Mouse (Mus musculus) adrenal gland, adult 2 months (tissue): Measurements from ENCODE around the gene Mxd4. TPM values are rescaled to one million over a fixed set of nuclear protein-coding genes. Genes with fewer than 3 reads are reported as not detected.
A peak's percentile ranks its signal among the peaks of the same experiment; 100 is the strongest.

Experiments used
- DNase-seq: peaks from one replicate; pipeline ENCODE4 v3.0.0; 2021
- polyA plus RNA-seq: library from polyadenylated mRNA; depleted of rRNA; stranded (reverse); fragments of >200 nt; gene quantifications from 2 replicates; pipeline ENCODE4 v1.2.3, GENCODE M21; 2012
- total RNA-seq, 2 experiments: library from RNA; stranded (reverse); gene quantifications; 2 replicates each; pipeline ENCODE4 v1.2.3; 2021

Gene Mxd4
- total and polyA plus RNA-seq, 3 experiments: 100 to 260 (median 125) TPM

DNA sequence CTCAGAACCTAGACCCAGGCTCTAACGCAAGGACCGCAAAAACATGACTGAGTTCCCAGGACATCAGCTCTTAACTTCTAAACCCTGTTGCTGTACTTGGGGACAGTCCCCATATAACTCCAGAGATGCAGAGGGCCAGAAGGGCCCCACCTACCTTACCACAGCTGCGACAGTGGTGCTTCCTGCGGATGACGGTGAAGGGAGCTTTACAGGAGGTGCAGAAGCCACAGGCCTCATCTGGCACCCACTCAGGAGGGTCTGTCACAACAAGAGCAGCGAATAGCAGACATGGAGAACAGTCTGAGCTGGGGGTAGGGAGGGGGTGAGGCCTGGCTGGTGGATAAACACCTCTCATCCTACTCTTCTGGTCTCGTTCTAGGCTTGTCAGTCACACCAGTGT is 8.9 kb upstream of the Mxd4 start:
- no peak for DNase-seq

- DNase-seq: no peak
Observed at GRCm38 (mm10) chr5:34195786-34196185, 8.3 kb upstream of the Mxd4 start.

DNA sequence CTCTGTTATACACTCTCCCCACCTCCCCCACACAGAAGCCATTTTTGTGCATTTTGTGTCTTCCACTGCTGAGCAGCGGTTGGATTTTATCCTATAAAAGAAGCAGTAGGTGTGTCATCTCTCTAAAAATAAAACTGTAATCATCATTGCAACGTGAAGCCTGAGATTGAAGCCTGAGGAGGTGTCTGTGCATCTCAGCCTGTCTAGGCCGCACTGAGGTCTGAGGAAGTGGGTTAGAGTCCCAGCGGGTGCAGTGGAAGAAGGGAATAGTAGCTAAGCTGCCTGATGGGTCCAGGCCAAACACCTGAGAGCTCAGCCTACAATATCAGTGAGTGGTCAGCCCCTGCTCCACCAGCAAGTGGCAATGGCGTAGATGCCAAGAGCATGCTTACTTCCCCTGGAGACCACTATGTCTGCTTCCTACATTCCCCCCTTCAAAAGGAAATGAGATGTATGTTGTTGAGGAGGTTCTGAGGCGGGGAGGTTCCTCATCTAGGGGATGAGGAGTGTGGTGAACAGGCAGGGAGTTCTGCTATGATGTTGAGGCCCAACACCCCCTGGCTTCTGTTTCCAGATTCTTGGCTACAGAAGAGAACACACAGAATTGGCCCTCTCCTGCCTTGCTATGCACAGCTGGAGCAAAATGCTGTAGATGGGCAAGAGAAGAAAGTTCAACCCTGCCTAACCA is 7.6 kb upstream of the Mxd4 start:
- no peak for DNase-seq

- DNase-seq: no peak
Observed at GRCm38 (mm10) chr5:34194426-34194825, 6.9 kb upstream of the Mxd4 start.

GRCm38 (mm10) chr5:34191843-34192242 is 4.3 kb upstream of the Mxd4 start:
- DNase-seq: no peak

GRCm38 (mm10) chr5:34191021-34191420 is 3.5 kb upstream of the Mxd4 start:
- peak; percentile 73 for DNase-seq

DNA sequence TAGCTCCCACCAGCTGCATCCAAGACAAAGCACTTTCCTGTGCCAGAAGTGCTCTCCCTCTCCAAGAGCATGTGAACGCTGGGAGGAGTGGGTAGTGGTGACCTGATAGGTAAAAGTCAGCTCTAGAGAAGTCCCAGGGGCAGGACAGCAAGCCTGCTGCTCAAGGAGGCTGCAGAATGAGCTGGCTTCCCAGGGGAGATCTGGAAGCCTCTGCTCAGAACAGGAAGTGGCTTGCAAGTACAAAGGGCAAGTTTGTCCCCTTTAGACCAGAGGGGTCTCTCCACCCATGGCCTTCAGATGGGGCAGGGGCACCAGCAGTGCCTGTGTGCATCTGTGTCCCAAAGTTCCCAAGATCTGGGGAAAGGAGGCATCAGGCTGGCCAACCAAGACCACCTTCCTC is 2.0 kb upstream of the Mxd4 start:
- DNase-seq: no peak

DNA sequence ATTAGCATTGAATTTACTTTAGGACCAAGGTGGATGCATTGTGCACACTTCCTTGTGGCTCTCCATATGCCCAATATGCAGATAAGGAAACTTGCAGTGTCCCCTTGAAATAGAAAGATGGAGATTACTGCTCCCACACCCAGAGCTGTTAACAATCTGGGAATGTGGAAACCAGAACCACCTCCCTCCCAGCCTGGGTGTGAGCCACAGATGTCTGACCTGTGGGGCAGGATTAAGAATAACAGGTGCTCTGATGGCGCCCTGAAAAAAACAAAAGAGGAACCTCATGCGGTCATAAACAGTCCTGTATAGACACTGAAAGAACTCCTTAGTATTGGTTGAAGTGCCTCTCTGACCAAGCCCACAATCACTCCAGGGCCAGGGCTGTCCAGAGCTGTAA is 1.3 kb upstream of the Mxd4 start:
- no peak for DNase-seq

DNA sequence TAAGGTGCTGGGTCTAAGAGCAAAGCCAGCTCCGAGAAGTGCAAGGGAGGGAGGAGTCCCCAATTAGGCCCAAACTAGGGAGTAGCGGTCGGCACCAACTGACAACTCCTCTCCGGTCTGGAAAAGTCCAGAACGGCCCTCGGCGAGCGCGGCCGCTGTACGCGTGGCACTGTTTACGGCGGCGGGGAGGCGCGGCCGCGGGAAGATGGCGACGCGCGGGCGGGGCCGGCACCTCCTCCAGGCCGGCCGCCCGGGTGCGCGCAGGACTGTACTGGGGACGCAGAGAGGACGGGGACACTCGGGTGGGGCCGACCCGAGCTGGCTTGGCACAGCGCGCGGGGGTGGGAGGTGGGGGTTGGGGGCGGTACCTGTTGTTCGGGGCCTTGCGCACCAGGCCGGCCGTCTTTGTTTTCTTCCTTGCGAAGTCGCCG is 544 bp downstream of the Mxd4 start:
- DNase-seq: peak; percentile 85

DNA sequence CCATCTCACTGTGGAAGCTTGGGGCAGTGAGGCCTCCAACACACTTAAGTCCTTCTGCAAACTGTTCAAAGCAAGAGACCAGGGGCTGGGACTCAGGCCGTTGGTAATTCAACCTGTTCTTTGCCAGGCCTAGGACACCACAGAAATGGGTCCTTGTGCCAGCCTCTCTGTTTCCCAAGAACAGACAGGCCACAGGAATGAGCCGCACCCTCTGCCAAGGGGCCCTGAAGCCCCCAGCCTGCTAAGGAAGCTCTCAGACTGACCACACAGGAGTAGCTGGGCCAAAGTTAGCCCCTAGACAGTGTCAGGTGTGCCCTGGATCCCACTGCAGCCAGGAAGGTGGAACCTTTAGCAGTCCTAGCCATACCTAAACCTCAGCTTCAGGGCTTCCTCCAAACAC is 1.1 kb downstream of the Mxd4 start:
- DNase-seq: peak; percentile 36

- DNase-seq: peak; percentile 5
Observed at GRCm38 (mm10) chr5:34185791-34186190, 1.7 kb downstream of the Mxd4 start.

DNA sequence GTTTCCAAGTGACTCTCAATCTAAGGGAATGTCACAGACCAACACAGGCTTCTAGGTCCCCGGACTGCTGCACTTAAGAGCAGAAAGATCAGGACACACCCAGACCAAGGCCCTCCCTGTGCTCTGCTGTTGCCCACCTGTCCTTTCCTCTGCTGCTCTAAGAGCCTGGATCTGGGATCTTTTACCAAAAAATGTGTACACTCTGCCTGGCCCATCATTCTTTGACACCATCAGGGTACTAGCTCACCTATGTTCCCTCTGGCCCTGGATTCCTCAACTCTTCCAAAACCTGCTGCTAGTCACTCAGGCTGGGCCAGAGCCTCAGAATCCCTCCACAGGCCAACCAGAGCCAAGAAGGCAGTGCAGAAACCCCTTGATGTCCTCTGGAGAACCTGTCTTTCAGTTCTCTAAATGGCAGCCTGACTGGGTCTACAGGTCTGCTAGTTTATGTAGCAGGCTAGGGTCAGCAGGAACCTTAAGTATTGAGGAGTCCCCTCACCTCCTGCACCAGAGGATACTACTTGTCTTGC is 2.4 kb downstream of the Mxd4 start:
- peak; percentile 2 for DNase-seq

- DNase-seq: no peak
Observed at GRCm38 (mm10) chr5:34183976-34184375, 3.5 kb downstream of the Mxd4 start.

GRCm38 (mm10) chr5:34183156-34183880 is 4.2 kb downstream of the Mxd4 start:
- DNase-seq: peak; percentile 65

- DNase-seq: no peak
Observed at GRCm38 (mm10) chr5:34182486-34182885, 5.0 kb downstream of the Mxd4 start.

- DNase-seq: no peak
Observed at GRCm38 (mm10) chr5:34177821-34178220, 9.7 kb downstream of the Mxd4 start.

DNA sequence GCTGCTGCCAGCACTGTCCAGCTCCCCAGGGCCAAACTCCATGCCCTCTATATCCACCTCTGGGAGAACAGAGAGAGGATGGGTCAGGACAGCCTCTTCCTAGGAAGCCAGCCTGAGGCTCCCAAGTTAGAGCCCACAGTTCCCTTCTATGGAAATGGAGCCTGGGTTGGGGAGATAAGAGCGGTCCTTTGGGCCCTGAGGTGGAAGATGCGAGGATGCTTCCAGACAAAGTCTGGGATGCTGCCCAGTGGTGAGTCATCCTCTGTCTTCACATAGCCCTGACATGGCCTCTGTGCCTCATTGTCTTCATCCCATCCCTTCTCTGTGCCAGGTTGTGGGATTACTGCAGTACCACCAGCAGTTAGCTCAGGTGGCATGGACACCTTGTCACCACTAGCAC is 10.4 kb downstream of the Mxd4 start:
- DNase-seq: peak; percentile 61

DNA sequence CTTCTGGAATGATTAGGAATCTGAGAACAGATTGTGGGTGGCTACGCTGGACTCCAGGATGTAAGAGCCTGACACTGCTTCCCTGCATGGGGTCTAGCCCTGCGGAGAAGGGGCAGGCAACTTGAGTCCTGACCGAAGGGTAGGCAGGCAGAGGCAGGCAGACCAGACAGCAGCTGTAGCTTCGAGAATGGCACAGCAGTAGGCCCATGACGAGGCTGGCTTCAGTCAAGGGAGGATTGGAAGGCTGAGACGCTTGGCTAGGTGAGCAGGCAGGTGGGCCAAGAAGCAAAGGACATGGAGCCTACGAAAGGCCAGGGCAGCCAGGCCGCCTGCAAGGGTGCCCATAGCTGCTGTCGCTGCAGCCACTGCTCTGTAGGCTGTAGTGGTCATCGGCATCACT is 10.8 kb downstream of the Mxd4 start:
- no peak for DNase-seq

GRCm38 (mm10) chr5:34175403-34175694 is 12.2 kb downstream of the Mxd4 start:
- no peak for DNase-seq

DNA sequence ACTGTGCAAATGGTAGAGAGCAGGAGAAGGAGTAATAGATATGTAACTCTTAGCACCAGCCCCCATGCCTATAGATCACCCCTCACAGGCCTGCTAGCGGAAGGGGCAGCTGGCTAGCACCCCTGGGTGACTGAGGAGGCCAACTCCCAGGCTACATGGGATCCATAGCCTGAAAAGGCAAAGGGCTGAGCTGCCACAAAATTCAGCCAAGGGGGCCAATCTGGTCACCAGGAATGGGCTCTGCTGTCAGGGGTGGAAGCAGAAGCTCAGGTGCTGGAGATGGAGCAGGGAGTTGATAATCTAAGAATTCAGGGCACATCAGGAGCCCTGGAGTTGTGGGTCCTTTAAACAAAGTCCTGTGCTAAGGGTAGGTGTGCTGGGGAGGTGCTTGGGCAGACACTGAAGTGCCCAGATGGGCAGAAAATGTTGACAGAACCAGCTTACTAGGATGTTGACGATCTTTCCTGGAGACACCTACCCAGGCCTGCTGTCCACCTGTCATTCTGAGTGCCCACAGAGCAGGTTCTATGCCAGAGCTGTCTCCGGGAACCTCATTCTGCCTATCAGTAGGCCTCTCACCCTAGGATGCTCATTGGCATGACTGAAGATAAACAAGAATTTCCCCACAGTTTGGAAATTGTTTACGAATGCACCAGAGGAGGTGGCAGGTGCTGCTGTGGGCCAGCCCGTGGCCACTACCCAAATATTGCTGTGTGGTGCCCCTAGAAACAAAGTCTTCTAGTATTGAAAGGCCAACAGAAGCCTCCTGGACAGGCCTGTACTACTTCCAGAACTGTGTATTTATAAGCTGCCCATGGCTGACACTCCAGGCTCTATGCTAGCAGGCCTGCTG is 12.7 kb downstream of the Mxd4 start:
- DNase-seq: no peak

GRCm38 (mm10) chr5:34174021-34174420 is 13.5 kb downstream of the Mxd4 start:
- DNase-seq: no peak

GRCm38 (mm10) chr5:34170726-34171125 is 16.8 kb downstream of the Mxd4 start:
- DNase-seq: no peak

DNA sequence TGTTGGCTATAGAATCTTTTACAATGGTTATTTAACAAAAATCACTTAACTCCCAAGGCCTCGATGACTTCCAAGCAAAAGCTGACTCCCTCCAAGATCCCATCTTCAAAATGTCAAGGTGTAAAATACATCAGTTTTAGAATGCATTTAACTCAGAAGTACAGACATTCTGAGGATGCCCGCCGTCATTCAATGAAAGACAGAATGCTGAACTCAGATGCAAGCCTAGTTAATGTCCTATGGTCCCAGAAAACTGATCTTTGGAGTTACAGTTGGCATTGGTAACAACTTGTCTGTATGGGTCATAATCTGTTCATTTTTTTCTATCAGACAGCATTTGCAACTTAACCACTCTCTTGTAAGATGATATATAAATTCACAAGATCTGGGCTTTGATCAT is 17.6 kb downstream of the Mxd4 start:
- no peak for DNase-seq
